Mouse (Mus musculus): ENCODE results near the gene Armc5.

The Armc5 gene

GRCm38 (mm10) chr7:128236856-128237592 is at the start of gene Armc5:
Gene Armc5, plus strand, starts transcription at chr7:128237342.
- peak; percentile 85 for DNase-seq (ENCODE audit: low spot score)

- no peak for DNase-seq (ENCODE audit: low spot score)
Measured at GRCm38 (mm10) chr7:128201607-128202006, 35.5 kb upstream of the Armc5 start.

- no peak for DNase-seq (ENCODE audit: low spot score)
Measured at GRCm38 (mm10) chr7:128203071-128203470, 34.1 kb upstream of the Armc5 start.

GRCm38 (mm10) chr7:128204179-128204578 is 33.0 kb upstream of the Armc5 start:
- no peak for DNase-seq (ENCODE audit: low spot score)

GRCm38 (mm10) chr7:128205695-128206094 is 31.4 kb upstream of the Armc5 start:
- no peak for DNase-seq (ENCODE audit: low spot score)

GRCm38 (mm10) chr7:128206152-128206551 is 31.0 kb upstream of the Armc5 start, which contains the start of gene Cox6a2:
Gene Cox6a2, minus strand, starts transcription at chr7:128206387.
- DNase-seq (ENCODE audit: low spot score), result no peak

- peak; percentile 7 for DNase-seq (ENCODE audit: low spot score)
Measured at GRCm38 (mm10) chr7:128208187-128208586, 29.0 kb upstream of the Armc5 start.

GRCm38 (mm10) chr7:128209826-128210225 is 27.3 kb upstream of the Armc5 start:
- no peak for DNase-seq (ENCODE audit: low spot score)

GRCm38 (mm10) chr7:128219952-128220351 is 17.2 kb upstream of the Armc5 start:
- no peak for DNase-seq (ENCODE audit: low spot score)

- no peak for DNase-seq (ENCODE audit: low spot score)
Measured at GRCm38 (mm10) chr7:128220936-128221335, 16.2 kb upstream of the Armc5 start.

GRCm38 (mm10) chr7:128231741-128232140 is 5.4 kb upstream of the Armc5 start:
- no peak for DNase-seq (ENCODE audit: low spot score)

- DNase-seq (ENCODE audit: low spot score), result no peak
Measured at GRCm38 (mm10) chr7:128234796-128235195, 2.3 kb upstream of the Armc5 start.

- no peak for DNase-seq (ENCODE audit: low spot score)
Measured at GRCm38 (mm10) chr7:128235481-128235880, 1.7 kb upstream of the Armc5 start.

- no peak for DNase-seq (ENCODE audit: low spot score)
Measured at GRCm38 (mm10) chr7:128236426-128236825, 716 bp upstream of the Armc5 start.

- DNase-seq (ENCODE audit: low spot score), result no peak
Measured at GRCm38 (mm10) chr7:128237593-128237926, 418 bp downstream of the Armc5 start.

GRCm38 (mm10) chr7:128237927-128238778 is 1.0 kb downstream of the Armc5 start, which contains the start of gene 9130023H24Rik:
Gene 9130023H24Rik, minus strand, starts transcription at chr7:128238031.
- peak; percentile 99 for DNase-seq (ENCODE audit: low spot score)

- DNase-seq (ENCODE audit: low spot score), result no peak
Measured at GRCm38 (mm10) chr7:128238991-128239390, 1.8 kb downstream of the Armc5 start.

- no peak for DNase-seq (ENCODE audit: low spot score)
Measured at GRCm38 (mm10) chr7:128240131-128240784, 3.1 kb downstream of the Armc5 start.

GRCm38 (mm10) chr7:128242331-128242730 is 5.2 kb downstream of the Armc5 start:
- no peak for DNase-seq (ENCODE audit: low spot score)

GRCm38 (mm10) chr7:128243921-128244320 is 6.8 kb downstream of the Armc5 start:
- DNase-seq (ENCODE audit: low spot score), result no peak

GRCm38 (mm10) chr7:128244410-128245025 is 7.4 kb downstream of the Armc5 start:
- no peak for DNase-seq (ENCODE audit: low spot score)

- DNase-seq (ENCODE audit: low spot score), result no peak
Measured at GRCm38 (mm10) chr7:128245547-128245946, 8.4 kb downstream of the Armc5 start.
